Mouse (Mus musculus) forebrain, embryonic 15.5 days (tissue): ENCODE measurements around the gene Uckl1. TPM values are rescaled to one million over a fixed set of nuclear protein-coding genes. Genes with fewer than 3 reads are reported as not detected.

Experiments used
- ATAC-seq: fragments of 200-750 bp; cut with Nextera tagmentation; replicated peaks from 2 replicates; pipeline ENCODE4 v1.8.0; 2017; ENCODE audit warnings: mild to moderate bottlenecking, moderate TSS enrichment, moderate library complexity
- H3K27ac ChIP-seq: fragments of 300-500 bp; sonication (generic); replicated peaks from 2 replicates; pipeline ENCODE4 v1.5.1; 2015; ENCODE audit warnings: mild to moderate bottlenecking, inconsistent platforms
- H3K27me3 ChIP-seq: fragments of 300-500 bp; sonication (generic); 2 replicates; pipeline ENCODE4 v1.6.1; 2015; ENCODE audit warnings: inconsistent platforms
- H3K36me3 ChIP-seq: fragments of 300-500 bp; sonication (generic); 2 replicates; pipeline ENCODE4 v1.6.1; 2015; ENCODE audit warnings: mild to moderate bottlenecking, inconsistent platforms
- H3K4me1 ChIP-seq: fragments of 300-500 bp; sonication (generic); 2 replicates; pipeline ENCODE4 v1.6.1; 2015; ENCODE audit warnings: inconsistent platforms
- H3K4me2 ChIP-seq: fragments of 300-500 bp; sonication (generic); replicated peaks from 2 replicates; pipeline ENCODE4 v1.6.1; 2015; ENCODE audit warnings: mild to moderate bottlenecking, inconsistent platforms
- H3K4me3 ChIP-seq: fragments of 300-500 bp; sonication (generic); 2 replicates; pipeline ENCODE4 v1.5.1; 2015; ENCODE audit warnings: mild to moderate bottlenecking, inconsistent platforms
- H3K9ac ChIP-seq: fragments of 300-500 bp; sonication (generic); replicated peaks from 2 replicates; pipeline ENCODE4 v1.6.1; 2015; ENCODE audit warnings: mild to moderate bottlenecking, inconsistent platforms
- H3K9me3 ChIP-seq: fragments of 300-500 bp; sonication (generic); 2 replicates; pipeline ENCODE4 v1.6.1; 2016; ENCODE audit warnings: inconsistent platforms
- WGBS: fragments of 180-500 bp; shearing (Covaris S2); methylation state at CpG from one replicate; pipeline ENCODE4 v1.1.7; 2015; ENCODE audit warnings: mixed read lengths; 5-methylcytosine and 5-hydroxymethylcytosine counted together
- polyA plus RNA-seq: library from polyadenylated mRNA; unstranded; fragments of >200 nt; fragmentation: Nextera tagmentation; extraction: Ambion mirVana; gene quantifications from 2 replicates; pipeline ENCODE4 v1.2.1, GENCODE M21; 2015

The Uckl1 gene
- polyA plus RNA-seq, 1 experiment from 2014 or later: 63.8 TPM

GRCm38 (mm10) chr2:181588229-181588780 lies 3.6 kb upstream of the Uckl1 start:
- Histone ChIP-seq H3K27ac (no peak overlapping the region), H3K9ac (no peak overlapping the region), H3K4me1 (peaks cover 24% of the 10 kb centered on the region), H3K4me2 (no peak overlapping the region), H3K36me3 (peaks cover 68% of the 10 kb centered on the region), H3K27me3 (no peaks in the 10 kb centered on the region), H3K9me3 (no peaks in the 10 kb centered on the region), H3K4me3 (no peak overlapping the region)
- 93% methylated on average over 11 of the region's 11 CpGs for WGBS
- ATAC-seq: no peak

- Histone ChIP-seq H3K9me3 (no peaks in the 10 kb centered on the region), H3K36me3 (peaks cover 72% of the 10 kb centered on the region), H3K27me3 (no peaks in the 10 kb centered on the region), H3K4me1 (peaks cover 19% of the 10 kb centered on the region), H3K4me3 (no peak overlapping the region), H3K9ac (no peak overlapping the region), H3K4me2 (no peak overlapping the region), H3K27ac (no peak overlapping the region)
- ATAC-seq: no peak
- 82% methylated on average over 6 of the region's 6 CpGs for WGBS
These were observed 3.1 kb upstream of the Uckl1 start for GRCm38 (mm10) chr2:181587796-181588195.

- no peak overlapping the region for H3K27ac ChIP-seq
These were observed 1.4 kb upstream of the Uckl1 start for GRCm38 (mm10) chr2:181586124-181586523.

GRCm38 (mm10) chr2:181585506-181585905 lies 814 bp upstream of the Uckl1 start:
- H3K9me3 ChIP-seq: no peaks in the 10 kb centered on the region
- H3K27me3 ChIP-seq: no peaks in the 10 kb centered on the region
- H3K27ac ChIP-seq: no peak overlapping the region
- 90% methylated on average over 5 of the region's 5 CpGs for WGBS
- ATAC-seq: no peak
- no peak overlapping the region for H3K4me2 ChIP-seq
- peaks cover 72% of the 10 kb centered on the region for H3K36me3 ChIP-seq
- no peak overlapping the region for H3K9ac ChIP-seq
- H3K4me3 ChIP-seq: no peak overlapping the region
- H3K4me1 ChIP-seq: peaks cover 16% of the 10 kb centered on the region

More at GRCm38 (mm10) chr2:181586124-181586523, 1.4 kb upstream of the Uckl1 start:
- Histone ChIP-seq H3K36me3 (peaks cover 72% of the 10 kb centered on the region), H3K4me3 (no peak overlapping the region), H3K4me1 (peaks cover 18% of the 10 kb centered on the region), H3K9ac (no peak overlapping the region), H3K4me2 (no peak overlapping the region), H3K9me3 (no peaks in the 10 kb centered on the region), H3K27me3 (no peaks in the 10 kb centered on the region)
- no peak for ATAC-seq
- 98% methylated on average over 3 of the region's 3 CpGs for WGBS

GRCm38 (mm10) chr2:181583460-181584257 lies 1.0 kb downstream of the Uckl1 start:
- peaks cover 54% of the 10 kb centered on the region for H3K36me3 ChIP-seq
- no peak overlapping the region for H3K4me3 ChIP-seq
- H3K9ac ChIP-seq: no peak overlapping the region
- no peak overlapping the region for H3K4me2 ChIP-seq
- WGBS: 92% methylated on average over 3 of the region's 3 CpGs
- no peaks in the 10 kb centered on the region for H3K27me3 ChIP-seq
- H3K27ac ChIP-seq: no peak overlapping the region
- ATAC-seq: no peak
- no peaks in the 10 kb centered on the region for H3K9me3 ChIP-seq
- H3K4me1 ChIP-seq: peaks cover 20% of the 10 kb centered on the region

- 85% methylated on average over 1 of the region's 1 CpGs for WGBS
- no peak overlapping the region for H3K9ac ChIP-seq
- ATAC-seq: no peak
- no peaks in the 10 kb centered on the region for H3K27me3 ChIP-seq
- no peak overlapping the region for H3K4me3 ChIP-seq
- H3K4me1 ChIP-seq: peaks cover 25% of the 10 kb centered on the region
- no peaks in the 10 kb centered on the region for H3K9me3 ChIP-seq
- peaks cover 48% of the 10 kb centered on the region for H3K36me3 ChIP-seq
- no peak overlapping the region for H3K4me2 ChIP-seq
- H3K27ac ChIP-seq: no peak overlapping the region
These were observed 1.8 kb downstream of the Uckl1 start for GRCm38 (mm10) chr2:181582939-181583338.

GRCm38 (mm10) chr2:181582358-181582757 lies 2.3 kb downstream of the Uckl1 start:
- peak; percentile 7; the same call in 1 of the 2 replicates for ATAC-seq
- 81% methylated on average over 2 of the region's 2 CpGs for WGBS
- Histone ChIP-seq H3K4me1 (peaks cover 30% of the 10 kb centered on the region), H3K27me3 (no peaks in the 10 kb centered on the region), H3K4me3 (no peak overlapping the region), H3K4me2 (no peak overlapping the region), H3K9me3 (no peaks in the 10 kb centered on the region), H3K9ac (no peak overlapping the region), H3K27ac (peak overlapping the region; percentile 91), H3K36me3 (peaks cover 43% of the 10 kb centered on the region)

GRCm38 (mm10) chr2:181581402-181582120 lies 3.1 kb downstream of the Uckl1 start:
- Histone ChIP-seq H3K9me3 (no peaks in the 10 kb centered on the region), H3K4me1 (peaks cover 32% of the 10 kb centered on the region), H3K36me3 (peaks cover 35% of the 10 kb centered on the region), H3K4me2 (peak overlapping the region; percentile 84), H3K27ac (peak overlapping the region; percentile 91), H3K27me3 (no peaks in the 10 kb centered on the region), H3K4me3 (peak overlapping the region; percentile 73), H3K9ac (peak overlapping the region; percentile 82)
- under 1% methylated on average over 49 of the region's 49 CpGs for WGBS
- ATAC-seq: peak; percentile 85

- peak overlapping the region; percentile 91 for H3K27ac ChIP-seq
- peak overlapping the region; percentile 84 for H3K4me2 ChIP-seq
- no peaks in the 10 kb centered on the region for H3K27me3 ChIP-seq
- H3K36me3 ChIP-seq: peaks cover 30% of the 10 kb centered on the region
- no peaks in the 10 kb centered on the region for H3K9me3 ChIP-seq
- H3K4me1 ChIP-seq: peaks cover 32% of the 10 kb centered on the region
- H3K9ac ChIP-seq: peak overlapping the region; percentile 82
- peak overlapping the region; percentile 73 for H3K4me3 ChIP-seq
- ATAC-seq: peak; percentile 73
- under 1% methylated on average over 11 of the region's 11 CpGs for WGBS
These were observed 3.7 kb downstream of the Uckl1 start for GRCm38 (mm10) chr2:181581016-181581401.

GRCm38 (mm10) chr2:181580131-181580772 lies 4.4 kb downstream of the Uckl1 start:
- ATAC-seq: no peak
- Histone ChIP-seq H3K9ac (peak overlapping the region; percentile 82; the same call in 1 of the 2 replicates), H3K4me2 (peak overlapping the region; percentile 84), H3K9me3 (no peaks in the 10 kb centered on the region), H3K4me1 (peaks cover 32% of the 10 kb centered on the region), H3K4me3 (peak overlapping the region; percentile 73), H3K36me3 (peaks cover 22% of the 10 kb centered on the region), H3K27ac (no peak overlapping the region; the same call in 1 of the 2 replicates), H3K27me3 (no peaks in the 10 kb centered on the region)
- 83% methylated on average over 5 of the region's 5 CpGs for WGBS

GRCm38 (mm10) chr2:181579681-181580080 lies 5.0 kb downstream of the Uckl1 start:
- ATAC-seq: no peak
- peaks cover 32% of the 10 kb centered on the region for H3K4me1 ChIP-seq
- 96% methylated on average over 1 of the region's 1 CpGs for WGBS

More at GRCm38 (mm10) chr2:181579681-181580080, 5.0 kb downstream of the Uckl1 start:
- H3K4me3 ChIP-seq: no peak overlapping the region
- H3K36me3 ChIP-seq: peaks cover 16% of the 10 kb centered on the region
- no peak overlapping the region for H3K4me2 ChIP-seq
- H3K9me3 ChIP-seq: no peaks in the 10 kb centered on the region
- H3K27me3 ChIP-seq: no peaks in the 10 kb centered on the region
- no peak overlapping the region for H3K9ac ChIP-seq
- H3K27ac ChIP-seq: no peak overlapping the region
